Mouse (Mus musculus) hindlimb bud, embryonic 11.5 days (tissue): Measurements from ENCODE around the gene Serbp1.
"Not testable (repeated sequence)": the region's sequence is repeated elsewhere in the genome, so short reads cannot be mapped to it uniquely, and the experiment has no call there.

Experiments used
- DNase-seq: peaks from one replicate; pipeline ENCODE4 v3.0.0-alpha.2; 2012; ENCODE audit warnings: low read depth, low spot score; ENCODE audit errors: extremely low spot score

The Serbp1 gene

GRCm38 (mm10) chr6:67237977-67238376 lies at the start of gene Serbp1:
Serbp1 (plus strand) TSS chr6:67238176.
- DNase-seq = no peak

GRCm38 (mm10) chr6:67193591-67193990 lies 44.4 kb upstream of the Serbp1 start:
- DNase-seq = no peak

- no peak for DNase-seq
These were observed 43.4 kb upstream of the Serbp1 start for GRCm38 (mm10) chr6:67194606-67195005.

- DNase-seq = no peak
These were observed 42.8 kb upstream of the Serbp1 start for GRCm38 (mm10) chr6:67195148-67195611.

GRCm38 (mm10) chr6:67196821-67197220 lies 41.2 kb upstream of the Serbp1 start:
- no peak for DNase-seq

- no peak for DNase-seq
These were observed 39.9 kb upstream of the Serbp1 start for GRCm38 (mm10) chr6:67198085-67198484.

- DNase-seq = no peak
These were observed 37.2 kb upstream of the Serbp1 start for GRCm38 (mm10) chr6:67200715-67201322.

- DNase-seq = no peak
These were observed 32.6 kb upstream of the Serbp1 start for GRCm38 (mm10) chr6:67205081-67206037.

- no peak for DNase-seq
These were observed 25.6 kb upstream of the Serbp1 start for GRCm38 (mm10) chr6:67212362-67212761.

GRCm38 (mm10) chr6:67213429-67214098 lies 24.4 kb upstream of the Serbp1 start:
- no peak for DNase-seq

- DNase-seq = no peak
These were observed 20.6 kb upstream of the Serbp1 start for GRCm38 (mm10) chr6:67217402-67217801.

GRCm38 (mm10) chr6:67217846-67218245 lies 20.1 kb upstream of the Serbp1 start:
- no peak for DNase-seq

- no peak for DNase-seq
These were observed 19.4 kb upstream of the Serbp1 start for GRCm38 (mm10) chr6:67218566-67218965.

GRCm38 (mm10) chr6:67219931-67220330 lies 18.0 kb upstream of the Serbp1 start:
- DNase-seq = not testable (repeated sequence)

GRCm38 (mm10) chr6:67220731-67221130 lies 17.2 kb upstream of the Serbp1 start:
- no peak for DNase-seq

GRCm38 (mm10) chr6:67223082-67223481 lies 14.9 kb upstream of the Serbp1 start:
- no peak for DNase-seq

GRCm38 (mm10) chr6:67223499-67223898 lies 14.5 kb upstream of the Serbp1 start:
- no peak for DNase-seq

GRCm38 (mm10) chr6:67226286-67226685 lies 11.7 kb upstream of the Serbp1 start:
- DNase-seq = no peak

- DNase-seq = no peak
These were observed 9.4 kb upstream of the Serbp1 start for GRCm38 (mm10) chr6:67228459-67229107.

GRCm38 (mm10) chr6:67229521-67229920 lies 8.5 kb upstream of the Serbp1 start:
- DNase-seq = no peak

- DNase-seq = no peak
These were observed 8.0 kb upstream of the Serbp1 start for GRCm38 (mm10) chr6:67229922-67230518.
